ENCODE assay signal across 22 mouse cellular contexts in genomic region chr6:95511689-95512088, GRCm38 (mm10).
"Had no signal": no experiment of that assay in that cellular context is flagged by ENCODE, and none has a peak within 500 bp of the region (broad histone marks: within the 10 kb centered on the region; RNA-seq: fewer than 3 reads in every experiment).

No protein-coding gene starts in this region.

- H3K9me3 ChIP-seq: limb, embryonic 10.5 days had no signal

- ATAC-seq: hindbrain, postnatal 0 days; intestine, postnatal 0 days had no signal

- H3K27me3 ChIP-seq: heart, embryonic 13.5 days; heart, embryonic 15.5 days; hindbrain, embryonic 13.5 days; hindbrain, embryonic 15.5 days; limb, embryonic 12.5 days had no signal

- H3K4me3 ChIP-seq: heart, adult 2 months; heart, embryonic 13.5 days; heart, embryonic 15.5 days; hindbrain, embryonic 13.5 days; hindbrain, embryonic 15.5 days; layer of hippocampus, adult 2 months; left cerebral cortex, adult 2 months; limb, embryonic 10.5 days; limb, embryonic 12.5 days had no signal

- DNase-seq: gastrocnemius, postnatal 14 days; gastrocnemius, postnatal 36 days; heart, adult 2 months; heart, postnatal 14 days; heart, postnatal 36 days; kidney, adult 18-20 months; kidney, adult 8-10 months; kidney, postnatal 10 days; kidney, postnatal 25 days; kidney, postnatal 4 days; liver had no signal

- H3K27ac ChIP-seq: heart, adult 2 months; heart, embryonic 13.5 days; heart, embryonic 15.5 days; hindbrain, embryonic 13.5 days; hindbrain, embryonic 15.5 days; hindbrain, postnatal 0 days; layer of hippocampus, adult 2 months; left cerebral cortex, adult 2 months; limb, embryonic 10.5 days; limb, embryonic 12.5 days had no signal

- H3K36me3 ChIP-seq: heart, embryonic 13.5 days; heart, embryonic 15.5 days; hindbrain, embryonic 13.5 days; hindbrain, embryonic 15.5 days; limb, embryonic 12.5 days had no signal

- H3K4me2 ChIP-seq: heart, embryonic 11.5 days; heart, embryonic 13.5 days; heart, embryonic 15.5 days; hindbrain, embryonic 13.5 days; hindbrain, embryonic 15.5 days; limb, embryonic 12.5 days had no signal

- H3K9ac ChIP-seq: heart, embryonic 13.5 days; heart, embryonic 15.5 days; hindbrain, embryonic 13.5 days; hindbrain, embryonic 15.5 days; limb, embryonic 12.5 days had no signal

- H3K4me1 ChIP-seq: heart, embryonic 15.5 days had no signal
